In the genomic region with DNA sequence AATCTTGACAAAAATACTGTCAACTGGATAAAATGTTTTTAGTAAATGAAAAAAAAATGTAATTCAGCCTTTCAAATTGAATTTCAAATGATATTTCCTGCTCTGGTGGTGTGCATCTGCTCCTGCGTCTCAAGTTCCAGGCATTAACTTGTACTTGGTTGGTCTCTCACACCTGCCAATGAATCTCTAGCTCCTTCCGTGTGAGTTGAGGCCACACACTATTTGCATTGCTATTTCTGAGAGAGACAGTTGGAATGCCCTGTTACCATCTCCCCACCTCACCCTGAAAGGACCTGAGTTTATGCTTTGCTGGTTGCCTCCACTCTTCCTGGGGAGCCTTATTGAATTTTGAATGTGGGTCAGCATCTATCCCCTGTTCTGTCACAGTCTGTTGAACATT, we compare ENCODE assay signal across 25 mouse cellular contexts.
DNase-seq lines count a peak whose midpoint lies in the region; ATAC-seq and TF ChIP-seq lines count a peak whose summit lies in the region.
"Had no signal": no experiment of that assay in that cellular context is flagged by ENCODE, and none has a peak within 500 bp of the region (broad histone marks: within the 10 kb centered on the region; RNA-seq: fewer than 3 reads in every experiment).

No protein-coding gene starts in this region.

- no peak overlapping the region for H3K4me2 ChIP-seq in CH12.LX (ENCODE audit: insufficient read depth, low read depth, poor library complexity, severe bottlenecking)
- H3K4me2 ChIP-seq: embryonic facial prominence, embryonic 12.5 days; forebrain, embryonic 12.5 days; forebrain, embryonic 15.5 days; heart, embryonic 11.5 days; hindbrain, embryonic 12.5 days; hindbrain, embryonic 15.5 days had no signal

- ATAC-seq in frontal cortex, adult (ENCODE audit: low TSS enrichment): peak; percentile 57
- ATAC-seq: activated CD4-positive, CD25-positive, alpha-beta regulatory T cell, adult 4 months; CD4-positive, CD25-positive, alpha-beta regulatory T cell, adult 4 months; forebrain, embryonic 15.5 days had no signal

- peak overlapping the region; percentile 85 for H3K27ac ChIP-seq in left cerebral cortex, adult 2 months
- H3K27ac ChIP-seq in CH12.LX (ENCODE audit: insufficient read depth, low read depth): no peak overlapping the region
- H3K27ac ChIP-seq: embryonic facial prominence, embryonic 12.5 days; forebrain, embryonic 12.5 days; forebrain, embryonic 15.5 days; gastrocnemius, adult 2 months; hindbrain, embryonic 12.5 days; hindbrain, embryonic 15.5 days had no signal

- H3K27me3 ChIP-seq in CH12.LX (replicated peaks): no peaks in the 10 kb centered on the region
- H3K27me3 ChIP-seq: embryonic facial prominence, embryonic 12.5 days; forebrain, embryonic 12.5 days; forebrain, embryonic 15.5 days; hindbrain, embryonic 12.5 days; hindbrain, embryonic 15.5 days had no signal

- TF ChIP-seq CTCF in left cerebral cortex, adult 2 months (IDR thresholded peaks at IDR 0.05): no peak
- TF ChIP-seq CTCF in CH12.LX (conservative IDR thresholded peaks at IDR 0.05 in 1 of 2, IDR thresholded peaks at IDR 0.05 in 1 of 2; ENCODE audit: low read depth in 2 of 2, low read length in 2 of 2): no peak

- no peak overlapping the region for H3K4me3 ChIP-seq in left cerebral cortex, adult 2 months
- no peak overlapping the region for H3K4me3 ChIP-seq in CH12.LX (replicated peaks in 1 of 3; ENCODE audit: low read depth in 2 of 3, low read length in 2 of 3, poor library complexity in 1 of 3)
- H3K4me3 ChIP-seq: embryonic facial prominence, embryonic 12.5 days; erythroblast, embryonic 14.5 days; forebrain, embryonic 12.5 days; forebrain, embryonic 15.5 days; gastrocnemius, adult 2 months; hindbrain, embryonic 12.5 days; hindbrain, embryonic 15.5 days had no signal

- no peak for TF ChIP-seq RAD21 in CH12.LX (IDR thresholded peaks at IDR 0.05; ENCODE audit: low read depth, low read length)

- H3K79me2 ChIP-seq in CH12.LX (replicated peaks; ENCODE audit: control insufficient read depth, extremely low read depth, insufficient read depth, poor library complexity, severe bottlenecking): no peaks in the 10 kb centered on the region

- TF ChIP-seq EP300 in CH12.LX (IDR thresholded peaks at IDR 0.05; ENCODE audit: low read length): no peak

- intact Hi-C loops in left cerebral cortex, adult 2 months (cut with DNase I): no loop called here

- no peak overlapping the region for H3K9ac ChIP-seq in CH12.LX (ENCODE audit: insufficient read depth, low read depth)
- H3K9ac ChIP-seq: embryonic facial prominence, embryonic 12.5 days; forebrain, embryonic 12.5 days; forebrain, embryonic 15.5 days; hindbrain, embryonic 12.5 days; hindbrain, embryonic 15.5 days had no signal

- no peak for DNase-seq in frontal cortex, postnatal 36 days (ENCODE audit: low spot score in 2 of 2)
- DNase-seq in left cerebral cortex, adult 2 months (ENCODE audit: extremely low spot score in 1 of 2, low spot score in 2 of 2): no peak
- no peak for DNase-seq in left cerebral cortex, adult 9 months (ENCODE audit: low spot score in 2 of 2)
- peak; percentile 63 for DNase-seq in CH12.LX (ENCODE audit: extremely low read depth)
- no peak for DNase-seq in adrenal gland, adult (ENCODE audit: inconsistent age in 2 of 2, low spot score in 1 of 2)
- no peak for DNase-seq in spleen, postnatal 4 days (ENCODE audit: low spot score in 2 of 2)
- DNase-seq: adrenal gland, postnatal 10 days; adrenal gland, postnatal 36 days; cerebellum, adult 11 months; cerebellum, adult 2 months; cerebellum, postnatal 10 days; cerebellum, postnatal 36 days; gastrocnemius, adult 2 months; gastrocnemius, postnatal 14 days; heart, adult 11 months had no signal

- H3K9me3 ChIP-seq in CH12.LX (replicated peaks; ENCODE audit: low read length): no peaks in the 10 kb centered on the region
- H3K9me3 ChIP-seq: embryonic facial prominence, embryonic 12.5 days; forebrain, embryonic 12.5 days; forebrain, embryonic 15.5 days; hindbrain, embryonic 12.5 days; hindbrain, embryonic 15.5 days had no signal

- TF ChIP-seq POLR2A in CH12.LX (IDR thresholded peaks at IDR 0.05; ENCODE audit: low read depth, low read length): no peak

- dilution Hi-C loops in CH12.LX (cut with MboI; ENCODE audit: extremely low pct_ligation_motif_present, extremely low pct_unique_long_range_greater_than_20kb, low sequenced_read_pairs): no loop called here

- peaks cover 6 to 20% of the 10 kb centered on the region in 2 experiments; a peak in 2 of 4 replicates for H3K4me1 ChIP-seq in CH12.LX (ENCODE audit: control insufficient read depth in 1 of 2, insufficient read depth in 2 of 2)
- H3K4me1 ChIP-seq: forebrain, embryonic 12.5 days; forebrain, embryonic 15.5 days; hindbrain, embryonic 12.5 days; hindbrain, embryonic 15.5 days had no signal

- in situ Hi-C loops in CH12.LX (cut with MboI; ENCODE audit: low pct_ligation_motif_present, low pct_unique_long_range_greater_than_20kb, low sequenced_read_pairs): no loop called here

- no peaks in the 10 kb centered on the region for H3K36me3 ChIP-seq in CH12.LX (replicated peaks in 1 of 2; ENCODE audit: control insufficient read depth in 1 of 2, insufficient read depth in 1 of 2, low read length in 1 of 2)
- H3K36me3 ChIP-seq: embryonic facial prominence, embryonic 12.5 days; forebrain, embryonic 12.5 days; forebrain, embryonic 15.5 days; hindbrain, embryonic 12.5 days; hindbrain, embryonic 15.5 days had no signal

TF ChIP-seq in CH12.LX, 34 proteins besides CTCF, POLR2A, EP300 and RAD21:
- TF ChIP-seq MXI1 (IDR thresholded peaks at IDR 0.05; ENCODE audit: low read depth, low read length) (no peak), CHD2 (IDR thresholded peaks at IDR 0.05; ENCODE audit: low read length) (no peak), MEF2A (IDR thresholded peaks at IDR 0.05; ENCODE audit: borderline replicate concordance, low read depth, low read length) (peak; percentile 40; the same call in 1 of the 2 replicates), CHD1 (IDR thresholded peaks at IDR 0.05; ENCODE audit: low read depth, low read length) (no peak), E2F4 (IDR thresholded peaks at IDR 0.05; ENCODE audit: insufficient replicate concordance, low read depth, low read length) (no peak), UBTF (IDR thresholded peaks at IDR 0.05; ENCODE audit: low read depth, low read length) (no peak), IRF4 (IDR thresholded peaks at IDR 0.05; ENCODE audit: low read depth, low read length) (no peak), SMC3 (IDR thresholded peaks at IDR 0.05; ENCODE audit: low read depth, low read length) (no peak)
